Mouse (Mus musculus) thymus, adult 2 months (tissue): Measurements from ENCODE around the gene Dqx1. TPM values are rescaled to one million over a fixed set of nuclear protein-coding genes. Genes with fewer than 3 reads are reported as not detected.

ENCODE experiments used
- DNase-seq: peaks from one replicate; pipeline ENCODE4 v3.0.0; 2021
- H3K27ac ChIP-seq: fragments of 200-500 bp; 2 replicates; pipeline ENCODE4 v1.5.1; 2012; ENCODE audit warnings: low read length, control low read depth; ENCODE audit not compliant: control insufficient read depth, insufficient read depth
- H3K27me3 ChIP-seq: fragments of 200-500 bp; 2 replicates; pipeline ENCODE4 v1.6.1; 2012; ENCODE audit warnings: mild to moderate bottlenecking, low read length, moderate library complexity, mixed read lengths; ENCODE audit not compliant: control insufficient read depth, insufficient read depth
- H3K36me3 ChIP-seq: fragments of 200-500 bp; 2 replicates; pipeline ENCODE4 v1.6.1; 2012; ENCODE audit warnings: mild to moderate bottlenecking, low read length, moderate library complexity; ENCODE audit not compliant: control insufficient read depth, insufficient read depth
- H3K4me1 ChIP-seq: fragments of 200-500 bp; replicated peaks from 2 replicates; pipeline ENCODE4 v1.6.1; 2012; ENCODE audit warnings: low read length; ENCODE audit not compliant: control insufficient read depth, insufficient read depth
- H3K4me3 ChIP-seq: fragments of 200-500 bp; 2 replicates; pipeline ENCODE4 v1.5.1; 2012; ENCODE audit warnings: mild to moderate bottlenecking, low read length, control low read depth, moderate library complexity; ENCODE audit not compliant: control insufficient read depth, insufficient read depth
- CTCF ChIP-seq: fragments of 200-500 bp; IDR thresholded peaks from 2 replicates; pipeline ENCODE4 v1.5.1; 2012; ENCODE audit warnings: mild to moderate bottlenecking, control low read depth, low read length, moderate library complexity, borderline replicate concordance; ENCODE audit not compliant: control insufficient read depth, poor library complexity, insufficient read depth; ENCODE audit errors: extremely low read depth
- POLR2A ChIP-seq: fragments of 200-500 bp; IDR thresholded peaks from 2 replicates; pipeline ENCODE4 v1.6.1; 2012; ENCODE audit warnings: mild to moderate bottlenecking, low read length, control low read depth, moderate library complexity; ENCODE audit not compliant: control insufficient read depth, poor library complexity, insufficient read depth; ENCODE audit errors: extremely low read depth
- WGBS: fragments of 180-500 bp; shearing (Covaris S2); methylation state at CpG from one replicate; pipeline ENCODE4 v1.1.7; 2018; 5-methylcytosine and 5-hydroxymethylcytosine counted together
- polyA plus RNA-seq: library from polyadenylated mRNA; depleted of rRNA; stranded (reverse); fragments of >200 nt; gene quantifications from 2 replicates; pipeline ENCODE4 v1.2.3, GENCODE M21; 2012

The Dqx1 gene
- polyA plus RNA-seq, 1 experiment: 4.4 TPM

GRCm38 (mm10) chr6:83031111-83031510, 26.5 kb upstream of the Dqx1 start:
- TF ChIP-seq POLR2A: no peak
- TF ChIP-seq CTCF: no peak
- no peak for DNase-seq
- H3K27me3 ChIP-seq: no peaks in the 10 kb centered on the region
- no peak overlapping the region for H3K27ac ChIP-seq
- no peak overlapping the region for H3K4me3 ChIP-seq
- WGBS: 96% methylated on average over 7 of the region's 7 CpGs
- H3K36me3 ChIP-seq: no peaks in the 10 kb centered on the region
- peaks cover 15% of the 10 kb centered on the region for H3K4me1 ChIP-seq

- 89% methylated on average over 18 of the region's 18 CpGs for WGBS
- Histone ChIP-seq H3K27ac (no peak overlapping the region), H3K4me1 (peaks cover 15% of the 10 kb centered on the region), H3K27me3 (no peaks in the 10 kb centered on the region), H3K36me3 (no peaks in the 10 kb centered on the region), H3K4me3 (peak overlapping the region; percentile 82; the same call in 1 of the 2 replicates)
- no peak for TF ChIP-seq POLR2A
- no peak for TF ChIP-seq CTCF
- DNase-seq: no peak
Measured at GRCm38 (mm10) chr6:83031921-83032590, 25.6 kb upstream of the Dqx1 start.

DNA sequence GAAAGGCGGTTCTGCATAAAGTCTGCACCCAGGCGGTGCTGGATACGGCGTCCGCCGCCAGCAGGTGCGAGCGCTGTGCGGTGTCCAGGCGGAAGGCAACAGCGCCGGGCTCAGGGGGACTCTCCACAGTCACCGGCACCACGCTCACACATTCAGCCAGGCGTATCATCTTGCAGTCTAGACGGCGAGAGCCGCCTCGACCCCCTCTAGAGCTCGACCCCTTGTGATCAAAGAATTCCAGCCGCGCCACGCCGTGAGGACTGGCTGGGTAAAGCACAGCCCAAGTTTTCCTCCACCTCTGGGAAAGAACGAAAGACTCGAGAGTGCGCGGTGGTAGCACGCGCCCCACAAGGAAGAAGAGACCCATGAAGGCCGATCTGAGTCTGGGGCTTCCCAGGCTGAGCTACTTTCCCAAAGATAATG, 24.9 kb upstream of the Dqx1 start:
- H3K36me3 ChIP-seq: no peaks in the 10 kb centered on the region
- H3K27me3 ChIP-seq: no peaks in the 10 kb centered on the region
- peak overlapping the region; percentile 82 for H3K4me3 ChIP-seq
- no peak overlapping the region for H3K27ac ChIP-seq
- DNase-seq: peak; percentile 47
- under 1% methylated on average over 31 of the region's 31 CpGs for WGBS
- no peak; the same call in 1 of the 2 replicates for TF ChIP-seq CTCF
- TF ChIP-seq POLR2A: no peak
- H3K4me1 ChIP-seq: peaks cover 15% of the 10 kb centered on the region

DNA sequence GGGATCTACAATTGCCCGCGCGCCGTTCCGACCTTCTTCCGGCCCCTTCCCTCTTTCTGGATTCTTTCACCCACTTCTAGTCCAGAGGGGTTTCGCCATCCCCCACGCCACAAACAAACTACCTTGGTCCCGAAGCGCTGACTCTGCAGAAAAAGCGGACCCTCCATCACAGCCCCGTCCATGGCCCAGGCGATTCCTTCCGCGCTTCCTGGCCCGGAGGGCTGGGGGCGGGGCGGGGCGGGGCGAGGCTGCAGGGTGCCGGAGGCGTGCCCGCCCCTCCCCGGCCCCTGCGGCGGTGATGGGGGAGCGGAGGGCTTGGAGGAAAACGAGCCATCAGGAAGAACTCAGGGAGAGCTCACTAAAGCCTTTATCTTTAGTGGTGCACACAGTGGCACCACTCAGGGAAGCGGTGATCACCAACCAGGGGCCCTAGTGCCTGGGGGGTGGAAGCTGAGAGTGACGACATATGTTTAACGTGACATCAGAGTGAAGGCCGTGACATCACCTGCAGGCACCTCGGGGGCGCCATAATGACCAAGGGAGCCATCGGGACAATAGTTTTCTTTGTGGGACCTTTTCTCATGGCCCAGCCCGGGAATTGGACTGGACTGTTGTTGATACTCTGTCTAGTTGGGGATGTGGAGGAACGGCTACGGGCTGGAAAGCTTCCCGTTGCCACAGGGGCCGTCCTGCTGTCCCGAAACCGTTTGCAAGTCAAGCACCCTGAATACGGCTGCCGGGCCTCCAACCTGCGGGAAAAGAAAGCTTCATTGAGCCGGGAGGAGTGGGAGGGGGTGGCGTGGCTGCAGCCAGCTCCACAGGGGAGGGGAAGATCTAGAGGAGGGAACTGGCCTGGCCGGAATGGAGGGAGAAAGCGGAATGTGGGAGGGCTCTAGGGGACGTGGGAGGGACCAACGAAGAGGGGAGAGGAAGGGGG, 24.1 kb upstream of the Dqx1 start, which contains the start of the genes Dok1 and Loxl3:
Gene Dok1, minus strand, starts transcription at position 223 of the 937 bp plus-strand sequence.
Gene Loxl3, plus strand, starts transcription at position 925 of the 937 bp plus-strand sequence.
- no peak within 1 kb of the TSS for H3K27ac ChIP-seq
- TF ChIP-seq CTCF: no peak
- peak within 1 kb of the TSS; percentile 82 for H3K4me3 ChIP-seq
- peak; percentile 68 for DNase-seq
- WGBS: 5% methylated on average over 51 of the region's 51 CpGs
- H3K4me1 ChIP-seq: peaks cover 18% of the 10 kb centered on the region
- no peaks in the 10 kb centered on the region for H3K36me3 ChIP-seq
- no peaks in the 10 kb centered on the region for H3K27me3 ChIP-seq

- Histone ChIP-seq H3K4me3 (no peak overlapping the region), H3K27ac (no peak overlapping the region), H3K4me1 (peaks cover 21% of the 10 kb centered on the region), H3K36me3 (no peaks in the 10 kb centered on the region), H3K27me3 (no peaks in the 10 kb centered on the region)
- WGBS: 92% methylated on average over 5 of the region's 5 CpGs
- no peak for TF ChIP-seq CTCF
- TF ChIP-seq POLR2A: no peak
- no peak for DNase-seq
Measured at GRCm38 (mm10) chr6:83034463-83035055, 23.1 kb upstream of the Dqx1 start.

DNA sequence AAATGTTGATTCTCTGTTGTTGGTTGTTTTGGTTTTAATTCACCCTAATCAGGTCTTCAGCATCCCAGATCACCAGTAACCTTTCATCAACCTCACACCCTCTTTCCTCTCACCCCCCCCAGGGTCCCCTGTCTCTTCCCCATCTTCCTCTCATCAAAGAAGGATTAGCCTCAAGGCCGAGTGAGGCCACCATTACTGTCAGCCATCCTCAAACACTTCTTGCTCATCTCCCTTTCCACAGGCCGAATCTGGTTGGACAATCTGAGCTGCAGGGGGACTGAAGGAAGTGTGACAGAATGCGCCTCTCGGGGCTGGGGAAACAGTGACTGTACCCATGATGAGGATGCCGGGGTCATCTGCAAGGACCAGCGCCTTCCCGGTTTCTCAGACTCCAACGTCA, 20.5 kb upstream of the Dqx1 start:
- Histone ChIP-seq H3K4me3 (no peak overlapping the region), H3K27ac (no peak overlapping the region), H3K27me3 (no peaks in the 10 kb centered on the region), H3K4me1 (peaks cover 16% of the 10 kb centered on the region), H3K36me3 (no peaks in the 10 kb centered on the region)
- WGBS: 95% methylated on average over 8 of the region's 8 CpGs
- TF ChIP-seq CTCF (no peak), POLR2A (no peak)
- no peak for DNase-seq
